Mouse (Mus musculus): ENCODE data around the gene Mrpl51. TPM values are rescaled to one million over a fixed set of nuclear protein-coding genes. Genes with fewer than 3 reads are reported as not detected.

The Mrpl51 gene
- polyA plus RNA-seq, 1 experiment from 2014 or later = 232 TPM

DNA sequence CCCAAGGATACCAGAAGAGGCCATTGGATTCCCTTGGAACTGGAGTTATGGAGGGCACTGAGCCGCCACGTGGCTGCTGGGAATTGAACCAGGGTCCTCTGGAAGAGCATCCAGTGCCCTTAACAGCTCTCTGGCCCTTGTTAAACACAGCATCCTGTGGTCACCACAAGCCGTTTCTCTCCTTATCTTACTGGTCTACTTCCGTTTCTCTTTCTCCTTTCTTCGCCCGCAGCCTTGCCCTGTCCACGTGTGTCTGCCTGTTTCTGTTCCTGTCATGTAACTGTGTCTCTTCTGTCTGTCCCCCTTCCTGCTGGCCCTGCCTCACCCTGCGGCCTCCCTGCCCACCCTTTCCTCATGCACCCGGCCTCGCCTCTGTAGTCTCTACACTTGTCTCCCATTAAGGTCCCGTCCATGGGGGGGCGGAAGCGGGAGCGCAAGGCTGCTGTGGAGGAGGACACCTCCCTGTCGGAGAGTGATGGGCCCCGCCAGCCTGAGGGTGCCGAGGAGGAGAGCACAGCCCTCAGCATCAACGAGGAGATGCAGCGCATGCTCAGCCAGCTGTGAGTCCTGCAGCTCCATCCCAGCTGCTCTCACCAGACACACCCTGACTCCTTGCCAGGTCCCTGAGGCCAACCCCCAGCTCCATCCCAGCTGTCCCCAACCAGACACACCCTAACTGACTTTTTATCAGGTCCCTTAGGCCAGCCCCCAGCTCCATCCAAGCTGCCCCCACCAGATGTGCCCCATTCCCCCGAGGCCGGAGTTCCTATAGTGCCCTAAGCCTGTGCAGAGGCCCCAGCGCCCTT lies 39.2 kb upstream of the Mrpl51 start:
- whole genome bisulfite sequencing = 92% methylated on average over 22 of the region's 22 CpGs
- H3K27me3 ChIP-seq (ENCODE audit: poor library complexity, severe bottlenecking) = no peaks in the 10 kb centered on the region
- peaks cover 37% of the 10 kb centered on the region for H3K4me1 ChIP-seq
- H3K36me3 ChIP-seq (replicated peaks) = peaks cover 90% of the 10 kb centered on the region
- no peak for DNase-seq (ENCODE audit: extremely low spot score, low spot score)
- H3K9me3 ChIP-seq = no peaks in the 10 kb centered on the region
- no peak overlapping the region for H3K27ac ChIP-seq
- H3K4me3 ChIP-seq = no peak overlapping the region

GRCm38 (mm10) chr6:125153018-125153389 lies 38.6 kb upstream of the Mrpl51 start:
- no peak overlapping the region for H3K4me3 ChIP-seq
- no peak overlapping the region for H3K27ac ChIP-seq
- WGBS = 87% methylated on average over 5 of the region's 5 CpGs
- DNase-seq (ENCODE audit: extremely low spot score, low spot score) = no peak
- H3K9me3 ChIP-seq = no peaks in the 10 kb centered on the region
- peaks cover 37% of the 10 kb centered on the region for H3K4me1 ChIP-seq
- peaks cover 92% of the 10 kb centered on the region for H3K36me3 ChIP-seq (replicated peaks)
- no peaks in the 10 kb centered on the region for H3K27me3 ChIP-seq (ENCODE audit: poor library complexity, severe bottlenecking)

GRCm38 (mm10) chr6:125153682-125154081 lies 37.9 kb upstream of the Mrpl51 start:
- DNase-seq (ENCODE audit: extremely low spot score, low spot score) = no peak
- no peaks in the 10 kb centered on the region for H3K9me3 ChIP-seq
- no peak overlapping the region for H3K27ac ChIP-seq
- no peak overlapping the region for H3K4me3 ChIP-seq
- peaks cover 90% of the 10 kb centered on the region for H3K36me3 ChIP-seq (replicated peaks)
- H3K4me1 ChIP-seq = peaks cover 31% of the 10 kb centered on the region
- H3K27me3 ChIP-seq (ENCODE audit: poor library complexity, severe bottlenecking) = no peaks in the 10 kb centered on the region
- WGBS = 95% methylated on average over 4 of the region's 4 CpGs

DNA sequence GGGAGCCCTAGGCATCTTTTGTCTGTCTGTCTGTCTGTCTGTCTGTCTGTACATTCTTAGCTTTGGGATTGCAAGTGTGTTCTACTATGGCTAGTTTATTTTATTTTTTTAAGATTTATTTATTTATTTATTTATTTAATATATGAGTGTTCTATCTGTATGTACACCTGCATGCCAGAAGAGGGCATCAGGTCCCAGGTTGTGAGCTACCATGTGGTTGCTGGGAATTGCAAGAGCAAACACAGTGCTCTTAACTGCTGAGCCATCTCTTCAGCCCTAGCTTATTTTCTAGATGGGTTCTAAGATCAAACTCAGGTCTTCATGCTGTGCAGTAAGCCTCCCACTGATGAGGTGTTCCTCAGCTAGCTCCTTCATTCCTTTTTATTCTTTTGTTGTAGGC lies 37.1 kb upstream of the Mrpl51 start:
- no peak for DNase-seq (ENCODE audit: extremely low spot score, low spot score)
- H3K4me1 ChIP-seq = peaks cover 30% of the 10 kb centered on the region

GRCm38 (mm10) chr6:125155262-125155661 lies 36.3 kb upstream of the Mrpl51 start:
- WGBS = 95% methylated on average over 8 of the region's 8 CpGs
- Histone ChIP-seq H3K27me3 (ENCODE audit: poor library complexity, severe bottlenecking) (no peaks in the 10 kb centered on the region), H3K9me3 (no peaks in the 10 kb centered on the region), H3K4me3 (no peak overlapping the region), H3K27ac (no peak overlapping the region), H3K4me1 (peaks cover 35% of the 10 kb centered on the region), H3K36me3 (replicated peaks) (peaks cover 93% of the 10 kb centered on the region)
- no peak for DNase-seq (ENCODE audit: extremely low spot score, low spot score)

More for the DNA sequence above, 37.1 kb upstream of the Mrpl51 start:
- Histone ChIP-seq H3K27ac (no peak overlapping the region), H3K9me3 (no peaks in the 10 kb centered on the region), H3K4me3 (no peak overlapping the region), H3K36me3 (replicated peaks) (peaks cover 90% of the 10 kb centered on the region), H3K27me3 (ENCODE audit: poor library complexity, severe bottlenecking) (no peaks in the 10 kb centered on the region)

DNA sequence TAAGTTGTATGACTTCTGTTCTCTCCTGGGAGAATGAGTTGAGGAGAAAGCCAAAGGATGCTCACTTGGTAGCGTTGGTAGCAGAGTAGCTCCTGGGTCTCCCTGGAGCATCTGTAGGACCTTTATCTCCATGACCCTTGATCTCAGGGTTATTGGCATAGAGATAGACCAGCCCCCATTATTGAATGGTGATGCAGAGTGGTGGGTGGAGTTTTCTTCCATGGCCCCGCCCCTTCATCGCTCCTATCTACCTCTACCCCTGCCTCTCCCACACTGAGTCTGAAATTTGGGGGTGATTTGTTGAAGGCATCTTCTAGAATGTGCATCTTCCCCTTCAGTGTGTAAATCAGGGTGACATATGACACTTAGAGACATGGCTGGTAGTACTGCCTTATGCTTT lies 35.1 kb upstream of the Mrpl51 start:
- Histone ChIP-seq H3K4me1 (peaks cover 46% of the 10 kb centered on the region), H3K27ac (peak overlapping the region; percentile 75; the same call in 1 of the 2 replicates), H3K27me3 (ENCODE audit: poor library complexity, severe bottlenecking) (no peaks in the 10 kb centered on the region), H3K9me3 (no peaks in the 10 kb centered on the region), H3K36me3 (replicated peaks) (peaks cover 93% of the 10 kb centered on the region), H3K4me3 (0 out of 2 replicates have a peak overlapping the region, but pooled peaks have one; percentile 16)
- no peak for DNase-seq (ENCODE audit: extremely low spot score, low spot score)
- 82% methylated on average over 3 of the region's 3 CpGs for WGBS

DNA sequence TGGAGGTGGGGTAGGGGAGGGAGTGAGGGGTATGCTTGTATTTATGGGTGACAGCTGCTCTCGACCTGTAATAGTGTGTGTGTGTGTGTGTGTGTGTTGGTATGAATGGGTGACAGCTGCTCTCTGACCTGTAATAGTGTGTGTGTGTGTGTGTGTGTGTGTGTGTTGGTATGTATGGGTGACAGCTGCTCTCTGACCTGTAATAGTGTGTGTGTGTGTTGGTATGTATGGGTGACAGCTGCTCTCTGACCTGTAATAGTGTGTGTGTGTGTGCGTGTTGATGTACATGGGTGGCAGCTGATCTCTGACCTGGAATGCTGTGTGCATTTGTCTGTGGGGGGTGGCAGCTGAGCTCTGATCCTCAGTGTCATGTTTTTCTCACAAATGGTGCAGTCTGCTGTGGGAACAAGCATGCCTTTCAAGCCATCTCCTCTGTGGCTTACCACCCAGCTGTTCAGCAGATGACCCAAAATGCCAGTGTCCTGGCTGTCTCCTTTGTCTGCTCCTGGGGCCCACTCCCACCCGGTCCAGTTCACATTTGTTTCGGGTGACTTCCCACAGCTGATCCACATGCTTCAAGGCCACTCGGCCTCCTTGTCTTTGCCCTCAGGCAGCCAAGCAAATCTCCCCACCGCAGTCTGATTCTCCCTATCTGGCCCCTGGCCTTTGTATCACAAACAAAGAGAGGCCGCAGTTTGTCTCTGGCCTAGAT lies 34.5 kb upstream of the Mrpl51 start:
- peak; percentile 61 for DNase-seq (ENCODE audit: extremely low spot score, low spot score)
- H3K36me3 ChIP-seq (replicated peaks) = peaks cover 93% of the 10 kb centered on the region
- peak overlapping the region; percentile 75 for H3K27ac ChIP-seq
- peak overlapping the region; percentile 16; the same call in 1 of the 2 replicates for H3K4me3 ChIP-seq
- no peaks in the 10 kb centered on the region for H3K27me3 ChIP-seq (ENCODE audit: poor library complexity, severe bottlenecking)
- H3K9me3 ChIP-seq = no peaks in the 10 kb centered on the region
- WGBS = 48% methylated on average over 7 of the region's 7 CpGs
- H3K4me1 ChIP-seq = peaks cover 50% of the 10 kb centered on the region

- Histone ChIP-seq H3K4me3 (0 out of 2 replicates have a peak overlapping the region, but pooled peaks have one; percentile 7), H3K36me3 (replicated peaks) (peaks cover 93% of the 10 kb centered on the region), H3K27me3 (ENCODE audit: poor library complexity, severe bottlenecking) (no peaks in the 10 kb centered on the region), H3K27ac (0 out of 2 replicates have a peak overlapping the region, but pooled peaks have one; percentile 0), H3K4me1 (peaks cover 69% of the 10 kb centered on the region), H3K9me3 (no peaks in the 10 kb centered on the region)
- 90% methylated on average over 15 of the region's 15 CpGs for WGBS
- DNase-seq (ENCODE audit: extremely low spot score, low spot score) = no peak
Observed at GRCm38 (mm10) chr6:125158944-125159492, 32.6 kb upstream of the Mrpl51 start.

DNA sequence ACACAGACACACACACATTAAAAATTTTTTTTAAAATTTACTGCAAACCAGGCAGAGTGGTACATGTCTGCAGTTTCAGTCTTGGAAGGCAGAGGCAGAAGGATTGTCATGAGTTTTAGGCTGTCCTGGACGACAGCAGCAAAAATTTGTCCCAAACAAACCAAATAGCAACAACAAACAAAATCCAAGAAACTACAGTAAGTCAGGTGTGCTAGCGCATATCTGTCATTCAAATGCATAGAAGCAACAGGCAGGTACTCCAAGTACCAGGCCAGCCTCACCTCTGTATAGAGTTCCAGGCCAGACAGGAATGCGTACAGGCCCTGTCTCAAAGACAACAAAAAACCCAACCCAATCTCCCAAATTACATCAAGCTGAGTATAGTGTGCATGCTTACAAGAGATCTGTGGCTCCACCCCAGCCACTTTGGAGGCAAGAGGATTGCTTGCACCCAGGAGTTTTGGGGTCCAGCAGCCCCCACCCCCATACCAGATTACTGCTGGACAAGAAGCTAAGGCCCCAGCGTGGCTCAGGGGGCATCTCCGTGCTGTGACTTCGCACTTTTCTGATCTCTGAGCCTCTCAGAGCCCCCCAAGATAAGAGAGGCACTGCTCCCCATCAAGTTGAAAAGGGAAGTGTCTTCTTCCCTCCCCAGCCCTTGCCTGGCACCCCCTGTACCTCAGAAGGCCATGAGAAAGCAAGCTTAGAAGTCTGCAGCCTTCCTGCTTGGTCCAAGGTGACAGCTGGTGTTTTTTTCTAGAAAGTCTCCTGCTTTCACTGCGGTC lies 31.6 kb upstream of the Mrpl51 start:
- Histone ChIP-seq H3K27ac (peak overlapping the region; percentile 32; the same call in 1 of the 2 replicates), H3K27me3 (ENCODE audit: poor library complexity, severe bottlenecking) (no peaks in the 10 kb centered on the region), H3K4me1 (peaks cover 73% of the 10 kb centered on the region), H3K9me3 (no peaks in the 10 kb centered on the region), H3K4me3 (peak overlapping the region; percentile 24; the same call in 1 of the 2 replicates), H3K36me3 (replicated peaks) (peaks cover 96% of the 10 kb centered on the region)
- DNase-seq (ENCODE audit: extremely low spot score, low spot score) = no peak
- WGBS = 88% methylated on average over 7 of the region's 7 CpGs

GRCm38 (mm10) chr6:125160558-125160853 lies 31.1 kb upstream of the Mrpl51 start:
- Histone ChIP-seq H3K9me3 (no peaks in the 10 kb centered on the region), H3K27me3 (ENCODE audit: poor library complexity, severe bottlenecking) (no peaks in the 10 kb centered on the region), H3K4me1 (peaks cover 73% of the 10 kb centered on the region), H3K36me3 (replicated peaks) (peaks cover 93% of the 10 kb centered on the region), H3K4me3 (peak overlapping the region; percentile 24), H3K27ac (peak overlapping the region; percentile 32; the same call in 1 of the 2 replicates)
- WGBS = 76% methylated on average over 10 of the region's 10 CpGs
- no peak for DNase-seq (ENCODE audit: extremely low spot score, low spot score)

- Histone ChIP-seq H3K9me3 (no peaks in the 10 kb centered on the region), H3K36me3 (replicated peaks) (peaks cover 88% of the 10 kb centered on the region), H3K27me3 (ENCODE audit: poor library complexity, severe bottlenecking) (no peaks in the 10 kb centered on the region), H3K27ac (peak overlapping the region; percentile 32; the same call in 1 of the 2 replicates), H3K4me1 (peaks cover 78% of the 10 kb centered on the region), H3K4me3 (peak overlapping the region; percentile 24)
- peak; percentile 72 for DNase-seq (ENCODE audit: extremely low spot score, low spot score)
- 15% methylated on average over 22 of the region's 22 CpGs for WGBS
Observed at GRCm38 (mm10) chr6:125160854-125161760, 30.5 kb upstream of the Mrpl51 start.
